Mouse (Mus musculus) gastrocnemius, postnatal 36 days (tissue): ENCODE data around the gene Osgin1. TPM values are rescaled to one million over a fixed set of nuclear protein-coding genes. Genes with fewer than 3 reads are reported as not detected.

Experiments used
- total RNA-seq, 2 experiments: library from RNA; stranded (reverse); gene quantifications; 2 replicates each; pipeline ENCODE4 v1.2.3; 2021

Gene Osgin1
- total RNA-seq, 2 experiments from 2014 or later = 15.1 to 17.3 TPM

Other genes starting within 250 kb of the Osgin1 start
- gene Hsbp1, start 89.6 kb upstream of the Osgin1 start, total RNA-seq = 100 to 1,000 TPM; 131 to 132 TPM
- 100 to 1,000 TPM in 1 of 2 experiments, 10 to 100 TPM in 1; 73.5 to 114 TPM for gene Mlycd, start 39.2 kb upstream of the Osgin1 start, total RNA-seq
- under 1 TPM in 1 of 2 experiments, not detected in 1; 0.52 TPM for gene Necab2, start 12.6 kb downstream of the Osgin1 start, total RNA-seq
- gene Slc38a8, start 67.6 kb downstream of the Osgin1 start, total RNA-seq = not detected
- gene Mbtps1, start 124.6 kb downstream of the Osgin1 start, total RNA-seq = 10 to 100 TPM; 24.0 to 29.0 TPM
- gene Hsdl1, start 141.1 kb downstream of the Osgin1 start, total RNA-seq = 10 to 100 TPM; 14.0 to 14.9 TPM
- not detected for gene Dnaaf1, start 141.1 kb downstream of the Osgin1 start, total RNA-seq
- gene Taf1c, start 171.1 kb downstream of the Osgin1 start, total RNA-seq = 1 to 10 TPM; 4.0 to 4.8 TPM
- under 1 TPM; 0.17 to 0.20 TPM for gene Adad2, start 178.6 kb downstream of the Osgin1 start, total RNA-seq
- 10 to 100 TPM; 12.6 to 26.2 TPM for gene Kcng4, start 201.6 kb downstream of the Osgin1 start, total RNA-seq
- gene Wfdc1, start 232.2 kb downstream of the Osgin1 start, total RNA-seq = 100 to 1,000 TPM; 103 to 105 TPM